Mouse (Mus musculus) hematopoietic stem cell, adult 5-6 weeks (primary cell): Measurements from ENCODE around the gene Tmprss5. TPM values are rescaled to one million over a fixed set of nuclear protein-coding genes. Genes with fewer than 3 reads are reported as not detected.

Experiments used
- ATAC-seq, 2 experiments: fragments of 125-278 bp in 1 of 2; replicated peaks in 1 of 2; 2 replicates each; pipeline ENCODE4 v1.8.0; 2016 to 2017; ENCODE audit warnings: inconsistent platforms in 2 of 2, mild to moderate bottlenecking in 2 of 2, moderate number of reproducible peaks in 2 of 2, low read depth in 1 of 2, moderate TSS enrichment in 1 of 2; ENCODE audit not compliant: low FRiP score in 2 of 2, poor library complexity in 2 of 2, severe bottlenecking in 2 of 2, insufficient read depth in 1 of 2, low TSS enrichment in 1 of 2
- total RNA-seq: library from RNA; stranded (forward); fragments of 172-1452, 232-1000 nt; gene quantifications from 2 replicates; pipeline ENCODE4 v1.2.3, GENCODE M21; 2017

The Tmprss5 gene
- not detected in 2 replicates for total RNA-seq

GRCm38 (mm10) chr9:49081107-49081506, at the start of gene Tmprss5:
Tmprss5 (plus strand) TSS chr9:49081260.
- ATAC-seq = no peak

- ATAC-seq = no peak
Measured at GRCm38 (mm10) chr9:49034764-49035163, 46.3 kb upstream of the Tmprss5 start.

- no peak for ATAC-seq
Measured at GRCm38 (mm10) chr9:49050901-49051300, 30.2 kb upstream of the Tmprss5 start.

- ATAC-seq = peak; percentile 62 to 63
Measured at GRCm38 (mm10) chr9:49051349-49051748, 29.7 kb upstream of the Tmprss5 start.

- no peak for ATAC-seq
Measured at GRCm38 (mm10) chr9:49054028-49054427, 27.0 kb upstream of the Tmprss5 start.

- ATAC-seq = peak; percentile 98 to 99
Measured at GRCm38 (mm10) chr9:49055333-49056205, 25.5 kb upstream of the Tmprss5 start, which contains the start of gene Zw10. Zw10 (plus strand) TSS chr9:49055613.

GRCm38 (mm10) chr9:49076847-49077246, 4.2 kb upstream of the Tmprss5 start:
- ATAC-seq = no peak

GRCm38 (mm10) chr9:49081561-49081960, 501 bp downstream of the Tmprss5 start:
- ATAC-seq = peak; percentile 42 to 49; a peak in 2 of 4 replicates

GRCm38 (mm10) chr9:49087317-49087716, 6.3 kb downstream of the Tmprss5 start:
- no peak for ATAC-seq

- ATAC-seq = no peak
Measured at GRCm38 (mm10) chr9:49098871-49099270, 17.8 kb downstream of the Tmprss5 start.

GRCm38 (mm10) chr9:49102328-49102727, 21.3 kb downstream of the Tmprss5 start:
- ATAC-seq = no peak

GRCm38 (mm10) chr9:49109101-49109500, 28.0 kb downstream of the Tmprss5 start:
- no peak for ATAC-seq

GRCm38 (mm10) chr9:49110476-49111220, 29.6 kb downstream of the Tmprss5 start:
- no peak for ATAC-seq

GRCm38 (mm10) chr9:49111296-49111695, 30.2 kb downstream of the Tmprss5 start:
- no peak for ATAC-seq

- no peak for ATAC-seq
Measured at GRCm38 (mm10) chr9:49118271-49118825, 37.3 kb downstream of the Tmprss5 start.

- ATAC-seq = no peak
Measured at GRCm38 (mm10) chr9:49119759-49120158, 38.7 kb downstream of the Tmprss5 start.

GRCm38 (mm10) chr9:49125706-49126105, 44.6 kb downstream of the Tmprss5 start:
- ATAC-seq = no peak

GRCm38 (mm10) chr9:49130514-49131010, 49.5 kb downstream of the Tmprss5 start:
- no peak for ATAC-seq
